Mouse (Mus musculus) kidney, adult 2 months (tissue): ENCODE data around the gene Neu2.

Source experiments
- CTCF ChIP-seq: fragments of 200-500 bp; conservative IDR thresholded peaks from 2 replicates; pipeline ENCODE4 v1.5.1; 2011; ENCODE audit warnings: low read depth, mild to moderate bottlenecking, control low read depth, low read length, moderate library complexity, mixed read lengths; ENCODE audit not compliant: insufficient read depth, insufficient read length
- POLR2A ChIP-seq: fragments of 200-500 bp; IDR thresholded peaks from one replicate; pipeline ENCODE4 v1.6.1; 2011; ENCODE audit warnings: low read depth, low read length, control low read depth

GRCm38 (mm10) chr1:87620693-87621092 is 111.0 kb downstream of the Neu2 start:
- no peak for TF ChIP-seq CTCF
- no peak for TF ChIP-seq POLR2A
